Mouse (Mus musculus) brain, embryonic 18.5 days (tissue): ENCODE data around the gene Usp25.

Experiments used
- DNase-seq: peaks from one replicate; pipeline ENCODE4 v3.0.0-alpha.2; 2012; ENCODE audit warnings: low read depth, low spot score

Gene Usp25

GRCm38 (mm10) chr16:77034329-77034728 is 20.8 kb downstream of the Usp25 start:
- no peak for DNase-seq

GRCm38 (mm10) chr16:77034751-77035150 is 21.2 kb downstream of the Usp25 start:
- no peak for DNase-seq

- no peak for DNase-seq
Observed at GRCm38 (mm10) chr16:77041573-77041972, 28.1 kb downstream of the Usp25 start.

GRCm38 (mm10) chr16:77043499-77043898 is 30.0 kb downstream of the Usp25 start:
- DNase-seq = no peak

- no peak for DNase-seq
Observed at GRCm38 (mm10) chr16:77054184-77054583, 40.7 kb downstream of the Usp25 start.

- no peak for DNase-seq
Observed at GRCm38 (mm10) chr16:77055519-77056159, 42.1 kb downstream of the Usp25 start.

- no peak for DNase-seq
Observed at GRCm38 (mm10) chr16:77056160-77056520, 42.6 kb downstream of the Usp25 start.

GRCm38 (mm10) chr16:77058567-77058966 is 45.1 kb downstream of the Usp25 start:
- no peak for DNase-seq

GRCm38 (mm10) chr16:77060166-77060565 is 46.7 kb downstream of the Usp25 start:
- DNase-seq = no peak

GRCm38 (mm10) chr16:77063916-77064315 is 50.4 kb downstream of the Usp25 start:
- no peak for DNase-seq

GRCm38 (mm10) chr16:77076954-77077735 is 63.6 kb downstream of the Usp25 start:
- DNase-seq = no peak

GRCm38 (mm10) chr16:77077736-77078005 is 64.2 kb downstream of the Usp25 start:
- no peak for DNase-seq

- no peak for DNase-seq
Observed at GRCm38 (mm10) chr16:77084071-77084470, 70.6 kb downstream of the Usp25 start.

- DNase-seq = no peak
Observed at GRCm38 (mm10) chr16:77089806-77090205, 76.3 kb downstream of the Usp25 start.

GRCm38 (mm10) chr16:77093526-77093925 is 80.0 kb downstream of the Usp25 start:
- no peak for DNase-seq

- no peak for DNase-seq
Observed at GRCm38 (mm10) chr16:77095017-77095551, 81.6 kb downstream of the Usp25 start.

- DNase-seq = peak; percentile 69
Observed at GRCm38 (mm10) chr16:77099018-77099869, 85.7 kb downstream of the Usp25 start.

- DNase-seq = no peak
Observed at GRCm38 (mm10) chr16:77103637-77104264, 90.2 kb downstream of the Usp25 start.

- no peak for DNase-seq
Observed at GRCm38 (mm10) chr16:77111268-77111667, 97.8 kb downstream of the Usp25 start.

- no peak for DNase-seq
Observed at GRCm38 (mm10) chr16:77125908-77126307, 112.4 kb downstream of the Usp25 start.

GRCm38 (mm10) chr16:77128683-77129082 is 115.2 kb downstream of the Usp25 start:
- peak; percentile 66 for DNase-seq

- no peak for DNase-seq
Observed at GRCm38 (mm10) chr16:77133055-77133454, 119.5 kb downstream of the Usp25 start.
